Mouse (Mus musculus): ENCODE data around the gene Cryzl2.

- TF ChIP-seq CTCF (IDR thresholded peaks at IDR 0.05; ENCODE audit: low read depth) (no peak), EP300 (IDR thresholded peaks at IDR 0.05; ENCODE audit: low read depth) (no peak)
Observed at GRCm38 (mm10) chr1:157500657-157501056, 42.3 kb downstream of the Cryzl2 start.
